Mouse (Mus musculus) retina, adult 2 months (tissue): ENCODE data around the gene Exo5.

ENCODE experiments used
- DNase-seq: peaks from one replicate; pipeline ENCODE4 v3.0.0-alpha.2; 2012; ENCODE audit warnings: low read depth, low spot score

Exo5 gene

GRCm38 (mm10) chr4:120905644-120906043, 19.2 kb downstream of the Exo5 start:
- no peak for DNase-seq

GRCm38 (mm10) chr4:120904533-120904932, 20.3 kb downstream of the Exo5 start:
- DNase-seq, result no peak

- DNase-seq, result no peak
Measured at GRCm38 (mm10) chr4:120895810-120896584, 28.8 kb downstream of the Exo5 start.

GRCm38 (mm10) chr4:120895226-120895625, 29.6 kb downstream of the Exo5 start:
- DNase-seq, result no peak

GRCm38 (mm10) chr4:120894584-120894983, 30.2 kb downstream of the Exo5 start:
- DNase-seq, result no peak

GRCm38 (mm10) chr4:120893656-120894401, 31.0 kb downstream of the Exo5 start:
- no peak for DNase-seq

- DNase-seq, result no peak
Measured at GRCm38 (mm10) chr4:120892516-120892915, 32.3 kb downstream of the Exo5 start.

- no peak for DNase-seq
Measured at GRCm38 (mm10) chr4:120891960-120892359, 32.9 kb downstream of the Exo5 start.

GRCm38 (mm10) chr4:120890754-120891440, 33.9 kb downstream of the Exo5 start:
- DNase-seq, result no peak

- DNase-seq, result no peak
Measured at GRCm38 (mm10) chr4:120888884-120889283, 35.9 kb downstream of the Exo5 start.

- peak; percentile 34 for DNase-seq
Measured at GRCm38 (mm10) chr4:120887381-120888112, 37.3 kb downstream of the Exo5 start.

GRCm38 (mm10) chr4:120886811-120887210, 38.0 kb downstream of the Exo5 start:
- DNase-seq, result no peak

- no peak for DNase-seq
Measured at GRCm38 (mm10) chr4:120886131-120886530, 38.7 kb downstream of the Exo5 start.

- DNase-seq, result no peak
Measured at GRCm38 (mm10) chr4:120885208-120886120, 39.4 kb downstream of the Exo5 start.

- DNase-seq, result no peak
Measured at GRCm38 (mm10) chr4:120882002-120882625, 42.7 kb downstream of the Exo5 start.

GRCm38 (mm10) chr4:120880731-120881432, 43.9 kb downstream of the Exo5 start:
- DNase-seq, result no peak

GRCm38 (mm10) chr4:120879386-120879785, 45.4 kb downstream of the Exo5 start:
- no peak for DNase-seq

GRCm38 (mm10) chr4:120878728-120879127, 46.1 kb downstream of the Exo5 start:
- no peak for DNase-seq

- DNase-seq, result no peak
Measured at GRCm38 (mm10) chr4:120875961-120876360, 48.9 kb downstream of the Exo5 start.
